ENCODE assay signal across 8 mouse cellular contexts in the genomic region with DNA sequence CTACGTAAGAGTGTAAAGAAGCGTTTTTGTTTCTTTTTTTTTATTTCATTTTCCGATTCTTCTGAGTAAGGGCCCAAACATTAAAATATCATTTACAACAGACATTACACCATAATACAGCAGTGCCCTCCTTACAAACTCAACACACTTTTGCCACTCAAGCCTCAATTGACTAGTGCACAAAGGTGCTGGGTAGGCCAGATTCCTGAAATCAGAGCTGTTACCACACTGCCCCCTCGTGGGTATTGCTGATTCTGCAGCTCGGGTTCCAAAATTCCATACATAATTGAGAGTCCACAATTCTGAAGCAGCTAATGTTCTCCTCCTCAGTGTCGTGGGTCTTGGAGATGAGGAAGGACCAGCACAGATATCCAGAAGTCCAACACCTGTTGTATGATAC.
DNase-seq lines count a peak whose midpoint lies in the region; ATAC-seq lines count a peak whose summit lies in the region.

No protein-coding gene starts in this region.

- DNase-seq in heart, adult 8-10 months (ENCODE audit: low spot score): peak; percentile 33
- DNase-seq in heart, postnatal 25 days (ENCODE audit: low spot score): no peak
- peak; percentile 63 to 68 for DNase-seq in adrenal gland, adult 18-20 months (ENCODE audit: low spot score in 2 of 2)
- peak; percentile 57 for DNase-seq in embryo, embryonic 11.5 days (ENCODE audit: low read depth, low spot score)
- DNase-seq in heart, postnatal 4 days: peak; percentile 82
- DNase-seq in left cerebral cortex, adult 11 months (ENCODE audit: low spot score): peak; percentile 50
- peak; percentile 22 for DNase-seq in thymus, postnatal 14 days

- 0 out of 2 replicates have a peak, but pooled peaks have one; percentile 63 for ATAC-seq in megakaryocyte-erythroid progenitor cell, adult 5-6 weeks (replicated peaks; ENCODE audit: low FRiP score, low TSS enrichment, poor library complexity, severe bottlenecking)

- intact Hi-C loops in heart, postnatal 25 days (cut with DNase I): loop anchor here (5.0 kb wide), 1 partner anchor 59 kb away; no protein-coding TSS in a partner anchor
